Mouse (Mus musculus) CD8-positive naive resting alpha-beta T cell, adult 2 months (primary cell): Measurements from ENCODE around the gene Grik4.
"Not testable (repeated sequence)": the region's sequence is repeated elsewhere in the genome, so short reads cannot be mapped to it uniquely, and the experiment has no call there.

Experiments used
- DNase-seq, 2 experiments: peaks; one replicate each; pipeline ENCODE4 v3.0.0; 2022; ENCODE audit warnings: low read depth in 2 of 2, low spot score in 2 of 2

The Grik4 gene

GRCm38 (mm10) chr9:42799242-42799641 is 145.1 kb downstream of the Grik4 start:
- DNase-seq: no peak

GRCm38 (mm10) chr9:42798280-42798679 is 146.0 kb downstream of the Grik4 start:
- no peak for DNase-seq

GRCm38 (mm10) chr9:42797276-42797675 is 147.0 kb downstream of the Grik4 start:
- no peak for DNase-seq

- DNase-seq: no peak
These were observed 148.4 kb downstream of the Grik4 start for GRCm38 (mm10) chr9:42795881-42796280.

DNA sequence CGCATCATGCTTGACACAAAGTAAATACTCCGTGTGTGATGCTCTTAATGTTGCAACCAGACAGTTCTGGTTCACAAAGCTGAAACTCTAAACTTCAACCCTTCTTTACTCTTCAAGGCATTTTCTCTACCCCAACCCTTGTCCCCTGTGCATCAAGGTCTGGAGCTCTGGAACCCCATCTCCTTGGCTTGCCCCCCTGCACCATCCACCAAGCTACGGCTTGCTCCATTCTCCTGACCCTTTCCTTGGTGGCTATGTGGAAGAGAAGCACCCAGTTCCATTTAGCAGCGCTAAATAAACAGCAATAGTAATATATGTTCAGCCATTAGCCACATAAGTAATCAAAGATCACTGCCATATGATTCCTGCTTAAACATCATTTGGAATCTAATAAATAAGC is 150.3 kb downstream of the Grik4 start:
- no peak for DNase-seq

GRCm38 (mm10) chr9:42793581-42793980 is 150.7 kb downstream of the Grik4 start:
- DNase-seq: no peak

DNA sequence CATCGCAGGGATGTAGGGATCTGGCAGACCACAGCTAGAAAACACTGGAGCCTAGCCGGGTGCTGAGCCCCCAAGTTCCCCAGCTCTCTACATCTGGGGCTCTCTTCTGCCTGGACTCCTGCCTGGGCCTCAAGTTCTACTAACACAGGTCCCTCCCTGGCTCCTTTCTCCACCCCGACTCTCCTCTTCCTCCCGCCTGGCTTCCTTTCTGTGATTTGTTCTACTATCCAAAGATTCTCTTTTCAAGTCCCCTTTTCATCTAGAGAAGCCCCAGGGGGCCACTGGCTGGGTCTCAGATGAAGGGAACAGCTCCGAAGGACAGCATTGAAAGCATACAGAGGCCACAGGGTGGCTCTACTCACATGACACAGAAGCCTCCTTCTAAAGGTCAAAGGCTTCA is 151.9 kb downstream of the Grik4 start:
- DNase-seq: no peak

DNA sequence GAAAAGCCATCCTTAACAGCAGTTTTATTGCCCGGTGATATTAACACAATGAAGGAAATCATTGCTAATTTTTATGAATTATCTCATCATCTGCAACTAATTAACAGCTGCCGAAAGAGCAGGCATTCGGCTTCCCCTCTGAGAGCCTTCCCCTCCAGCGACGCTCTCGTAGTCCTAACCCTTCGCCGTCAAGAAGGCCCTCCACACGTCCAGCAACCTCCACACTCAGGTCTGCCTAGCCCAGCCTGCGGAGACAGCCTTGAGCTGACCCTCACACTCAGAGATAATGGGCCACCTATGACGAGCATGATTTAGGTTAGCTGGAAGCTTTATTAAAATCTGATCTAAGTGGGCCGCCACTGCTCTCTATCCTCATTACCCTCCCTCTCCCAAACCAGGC is 152.5 kb downstream of the Grik4 start:
- DNase-seq: no peak

DNA sequence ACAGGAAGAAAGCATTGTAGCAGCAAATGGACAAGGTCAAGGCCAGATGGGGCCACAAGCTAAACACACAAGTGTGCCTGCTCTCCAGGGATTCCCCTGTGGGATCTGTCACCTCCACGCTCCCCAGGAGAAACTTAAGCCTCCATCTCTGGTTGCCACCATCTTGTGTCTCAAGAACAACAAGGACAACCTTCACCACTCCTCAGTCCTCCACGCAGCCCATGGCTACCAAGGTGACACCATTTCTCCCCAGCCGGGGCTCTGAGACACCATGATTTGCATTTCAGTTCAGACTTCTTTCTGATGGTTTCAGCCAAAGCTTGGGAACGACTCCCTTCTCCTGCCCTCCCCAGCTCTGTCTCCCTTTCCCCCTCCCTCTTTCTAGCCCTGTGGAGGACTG is 152.9 kb downstream of the Grik4 start:
- no peak for DNase-seq

DNA sequence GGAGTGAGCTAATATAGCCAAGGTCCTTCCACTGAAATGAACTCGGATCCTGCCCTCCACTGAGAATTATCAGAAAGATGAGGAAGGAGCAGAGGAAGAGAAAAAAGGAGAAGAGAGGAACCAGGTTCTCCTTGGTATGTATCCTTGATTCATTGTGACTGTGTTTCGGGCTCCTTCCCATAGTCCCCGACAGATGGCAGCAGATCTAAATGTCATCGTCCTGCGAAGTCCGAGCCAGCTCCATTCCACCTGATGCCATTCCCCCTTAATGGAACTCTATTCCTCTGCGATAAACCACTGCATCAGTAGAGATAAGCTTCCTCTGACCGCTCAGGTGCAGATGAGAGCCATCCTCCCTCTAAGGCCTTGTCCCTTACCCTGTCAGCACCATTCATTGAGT is 155.8 kb downstream of the Grik4 start:
- no peak for DNase-seq

DNA sequence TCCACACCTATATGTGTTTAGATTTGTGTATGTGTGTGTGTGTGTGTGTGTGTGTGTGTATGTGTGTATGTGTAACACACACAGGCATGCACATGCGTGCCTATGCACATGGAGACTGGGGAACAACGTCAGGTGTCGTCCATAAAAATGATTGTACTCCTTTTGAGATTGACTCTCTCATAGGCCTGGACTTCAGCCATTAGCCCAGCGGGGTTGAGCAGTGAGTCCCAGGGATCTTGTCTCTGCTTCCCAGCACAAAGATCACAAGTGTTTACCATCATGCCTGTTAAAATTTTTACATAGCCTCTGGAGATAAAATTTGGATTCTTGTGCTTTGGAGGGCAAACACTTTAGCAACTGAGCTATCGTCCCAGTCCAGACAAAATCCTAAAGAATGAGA is 157.4 kb downstream of the Grik4 start:
- no peak for DNase-seq

GRCm38 (mm10) chr9:42786286-42786685 is 158.0 kb downstream of the Grik4 start:
- DNase-seq: no peak

GRCm38 (mm10) chr9:42785173-42785830 is 159.0 kb downstream of the Grik4 start:
- DNase-seq: no peak

GRCm38 (mm10) chr9:42783248-42783903 is 160.9 kb downstream of the Grik4 start:
- no peak for DNase-seq

DNA sequence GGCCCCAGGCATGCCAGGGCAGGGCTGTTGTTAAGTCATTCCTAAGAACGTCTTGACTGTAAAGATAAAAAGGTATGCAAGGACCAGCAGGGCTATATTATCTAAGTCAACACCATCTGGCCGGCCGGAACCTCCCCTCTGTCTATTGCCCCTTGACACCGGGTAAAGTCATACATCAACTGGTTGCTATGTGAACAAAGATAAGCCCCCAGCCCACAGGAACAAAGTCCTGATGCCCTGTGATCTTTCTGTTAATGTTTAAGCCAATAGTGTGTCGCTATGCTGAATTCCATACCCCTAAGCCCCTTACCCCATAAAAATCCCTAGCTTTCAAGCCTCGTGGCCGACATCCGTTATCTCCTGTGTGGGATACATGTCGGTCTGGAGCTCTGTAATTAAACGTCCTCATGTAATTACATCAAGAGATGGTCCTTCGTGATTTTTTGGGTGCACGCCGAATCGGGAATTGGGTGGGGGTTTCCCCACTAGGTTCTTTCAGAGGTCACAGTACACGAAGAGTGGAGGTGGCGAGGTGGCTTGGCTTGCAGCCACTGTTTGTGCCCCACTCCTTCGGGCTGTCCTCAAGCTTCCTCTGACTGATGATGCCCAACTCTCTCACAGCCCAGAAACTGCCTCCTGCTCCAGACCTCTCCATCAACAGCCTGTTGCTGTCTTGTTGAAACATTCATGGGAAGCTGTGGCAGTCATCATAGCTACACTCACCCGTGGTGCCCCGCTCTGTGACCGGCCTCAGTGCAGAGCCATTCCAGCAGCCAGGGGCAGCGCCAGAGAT is 165.6 kb downstream of the Grik4 start:
- not testable (repeated sequence) for DNase-seq

- no peak for DNase-seq
These were observed 166.4 kb downstream of the Grik4 start for GRCm38 (mm10) chr9:42777913-42778312.

GRCm38 (mm10) chr9:42776804-42777203 is 167.5 kb downstream of the Grik4 start:
- DNase-seq: no peak

DNA sequence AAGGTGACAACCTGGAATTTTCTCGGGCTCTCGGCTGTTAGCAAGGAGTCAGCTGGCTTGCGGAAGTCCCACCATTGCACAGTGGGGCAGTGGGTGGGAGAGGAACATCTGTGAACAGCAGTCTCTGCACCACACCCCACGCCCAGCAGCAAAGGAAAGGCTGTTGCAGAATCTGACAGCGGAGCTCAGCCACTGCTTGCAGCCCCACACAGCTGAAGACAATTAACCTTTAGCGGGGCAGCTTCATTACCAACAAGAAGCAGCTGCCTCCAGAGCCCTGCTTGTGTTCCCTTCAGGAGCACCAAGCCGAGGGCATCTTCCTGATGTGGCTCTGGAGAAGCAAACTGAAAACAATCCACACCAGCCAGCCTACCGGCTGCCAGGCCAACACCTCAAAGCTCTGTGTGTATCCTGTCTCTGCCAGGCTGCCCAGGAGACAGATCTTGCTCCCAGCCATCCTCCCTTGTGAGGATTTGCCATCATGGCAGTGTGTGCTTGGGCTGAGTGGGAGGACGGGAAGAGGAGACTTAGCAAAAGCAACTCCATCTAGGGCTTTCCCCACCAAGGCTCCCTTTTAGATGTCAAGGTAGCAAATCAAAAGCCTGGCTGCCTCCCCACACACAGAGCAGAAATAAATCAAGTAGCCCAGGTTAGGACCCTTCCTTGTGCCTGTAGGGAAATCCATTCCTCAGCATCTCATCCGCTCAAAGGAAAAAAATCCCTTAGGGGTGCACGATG is 179.3 kb downstream of the Grik4 start:
- no peak for DNase-seq

DNA sequence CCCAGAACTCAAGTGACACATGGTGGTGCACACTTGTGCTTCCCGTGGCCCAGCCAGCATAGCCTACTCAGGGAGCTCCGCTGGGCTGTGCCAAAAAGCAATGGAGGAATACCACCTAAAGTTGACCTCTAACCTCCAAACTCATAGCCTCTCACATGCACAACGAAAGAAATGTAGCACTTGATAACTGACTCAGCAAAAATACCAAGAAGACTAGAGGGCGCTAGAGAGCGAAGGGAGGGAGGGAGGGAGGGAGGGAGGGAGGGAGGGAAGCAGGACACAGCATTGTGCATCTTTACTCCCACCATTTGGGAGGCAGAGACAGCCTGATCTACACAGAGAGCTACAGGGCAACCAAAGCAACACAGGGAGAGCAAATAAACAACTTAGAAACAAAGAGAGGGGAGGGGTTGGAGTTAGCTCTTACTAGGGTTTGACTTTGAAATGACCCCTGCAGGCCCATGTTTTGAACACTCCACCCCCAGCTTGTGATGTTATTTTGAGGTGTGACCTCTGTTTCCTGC is 185.5 kb downstream of the Grik4 start:
- no peak for DNase-seq

DNA sequence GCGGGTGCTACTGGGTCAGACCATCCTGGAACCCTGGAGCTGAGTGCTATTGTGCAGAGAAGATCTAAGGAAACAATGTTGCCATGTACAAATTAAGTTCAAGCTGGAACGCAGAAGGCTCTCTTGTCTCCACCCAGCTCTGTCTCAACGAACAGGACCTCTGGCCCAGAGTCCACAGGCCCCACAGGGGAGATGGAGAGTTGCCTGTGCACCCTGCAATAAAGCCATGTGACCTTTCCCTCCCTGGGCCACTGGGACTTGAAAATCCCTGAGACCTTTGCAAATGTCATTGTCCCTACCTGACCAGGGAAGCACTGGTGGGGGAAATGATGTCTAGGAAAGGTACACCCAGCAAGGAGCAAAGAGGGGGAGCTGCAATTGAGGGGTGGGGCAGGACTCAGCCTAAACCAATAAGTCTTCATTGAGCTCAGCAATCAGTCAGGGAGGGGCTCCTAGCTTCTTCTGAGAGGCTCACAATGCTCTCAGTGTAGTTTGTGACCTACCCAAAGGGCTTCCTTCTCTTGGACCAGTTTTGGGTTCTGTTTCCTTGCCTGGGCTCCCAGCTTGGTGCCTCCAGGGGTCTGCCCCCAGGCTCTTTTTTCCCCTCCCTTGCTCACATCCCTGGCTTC is 187.2 kb downstream of the Grik4 start:
- DNase-seq: no peak

- no peak for DNase-seq
These were observed 189.6 kb downstream of the Grik4 start for GRCm38 (mm10) chr9:42754699-42755098.
